Mouse (Mus musculus) frontal cortex, postnatal 25 days (tissue): Measurements from ENCODE around the gene Dusp5.

ENCODE experiments used
- DNase-seq, 2 experiments: peaks; one replicate each; pipeline ENCODE4 v3.0.0; 2022; ENCODE audit warnings: low spot score in 2 of 2

The Dusp5 gene

DNA sequence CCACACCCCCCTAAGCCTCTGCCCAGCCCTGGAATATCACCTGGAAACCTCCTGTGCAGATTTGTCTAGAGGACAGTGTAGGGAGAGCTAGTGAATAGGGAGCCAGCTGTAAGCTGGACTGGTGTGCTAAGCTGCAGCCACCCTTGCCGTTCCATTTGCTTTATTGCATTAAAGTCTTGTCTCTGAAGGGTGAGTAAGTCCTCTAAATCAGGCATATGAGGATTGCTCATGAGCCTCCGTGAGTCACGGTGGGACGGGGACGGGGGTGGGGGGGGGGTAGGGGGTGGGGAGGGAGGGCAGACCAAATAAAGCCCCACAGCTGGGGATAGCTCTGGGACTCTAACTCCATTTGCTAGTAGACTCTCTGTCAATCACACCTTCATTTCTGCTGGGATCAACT is 14.7 kb downstream of the Dusp5 start:
- DNase-seq = no peak

- no peak for DNase-seq
These were observed 16.1 kb downstream of the Dusp5 start for GRCm38 (mm10) chr19:53544923-53545561.

- no peak for DNase-seq
These were observed 18.7 kb downstream of the Dusp5 start for GRCm38 (mm10) chr19:53547597-53547996.

- DNase-seq = no peak
These were observed 22.1 kb downstream of the Dusp5 start for GRCm38 (mm10) chr19:53550972-53551371.

GRCm38 (mm10) chr19:53552216-53552786 is 23.4 kb downstream of the Dusp5 start:
- no peak for DNase-seq

DNA sequence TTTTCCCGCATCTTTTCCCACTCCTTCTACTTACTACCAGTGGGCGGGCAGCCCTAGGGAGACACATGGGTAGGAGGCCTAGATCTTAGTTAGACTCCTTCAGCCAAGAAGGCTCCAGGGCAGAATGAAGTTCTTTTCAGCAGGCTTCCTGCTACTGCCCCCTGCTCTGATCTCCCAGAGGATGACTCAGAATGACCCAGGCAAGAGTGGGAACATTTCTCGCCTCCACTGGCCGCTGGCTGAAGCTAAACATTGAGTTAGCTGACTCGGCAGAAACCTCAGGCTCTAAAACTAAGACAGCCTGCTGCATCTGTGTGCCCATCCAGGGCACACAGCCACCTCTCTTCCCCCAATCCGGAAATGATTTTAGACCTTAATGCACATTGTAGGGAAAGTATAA is 23.9 kb downstream of the Dusp5 start:
- no peak for DNase-seq

GRCm38 (mm10) chr19:53554402-53554801 is 25.5 kb downstream of the Dusp5 start:
- no peak for DNase-seq

GRCm38 (mm10) chr19:53554981-53555616 is 26.2 kb downstream of the Dusp5 start:
- no peak for DNase-seq

GRCm38 (mm10) chr19:53556841-53557240 is 27.9 kb downstream of the Dusp5 start:
- no peak for DNase-seq

GRCm38 (mm10) chr19:53557267-53557936 is 28.5 kb downstream of the Dusp5 start:
- no peak for DNase-seq

DNA sequence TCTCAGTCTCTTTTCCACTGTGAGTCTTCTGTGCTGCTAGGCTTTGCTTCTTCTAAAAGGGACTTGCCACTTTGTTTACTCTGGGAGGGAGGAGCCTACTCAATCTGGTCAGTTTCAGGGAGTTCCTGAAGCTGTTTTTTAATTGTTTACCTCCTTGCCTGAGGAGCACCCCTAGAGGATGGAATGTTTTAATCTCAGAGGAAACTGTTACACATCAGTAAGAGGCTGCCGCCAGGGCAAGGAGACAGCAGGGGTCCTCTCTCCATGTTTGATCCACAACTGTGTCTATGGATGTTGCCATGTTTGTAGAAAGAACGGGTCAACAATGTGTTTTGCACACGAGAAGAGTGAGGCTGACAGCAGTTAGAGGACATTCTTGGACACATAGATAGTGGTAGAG is 31.5 kb downstream of the Dusp5 start:
- no peak for DNase-seq

- DNase-seq = no peak
These were observed 35.3 kb downstream of the Dusp5 start for GRCm38 (mm10) chr19:53564174-53564573.

DNA sequence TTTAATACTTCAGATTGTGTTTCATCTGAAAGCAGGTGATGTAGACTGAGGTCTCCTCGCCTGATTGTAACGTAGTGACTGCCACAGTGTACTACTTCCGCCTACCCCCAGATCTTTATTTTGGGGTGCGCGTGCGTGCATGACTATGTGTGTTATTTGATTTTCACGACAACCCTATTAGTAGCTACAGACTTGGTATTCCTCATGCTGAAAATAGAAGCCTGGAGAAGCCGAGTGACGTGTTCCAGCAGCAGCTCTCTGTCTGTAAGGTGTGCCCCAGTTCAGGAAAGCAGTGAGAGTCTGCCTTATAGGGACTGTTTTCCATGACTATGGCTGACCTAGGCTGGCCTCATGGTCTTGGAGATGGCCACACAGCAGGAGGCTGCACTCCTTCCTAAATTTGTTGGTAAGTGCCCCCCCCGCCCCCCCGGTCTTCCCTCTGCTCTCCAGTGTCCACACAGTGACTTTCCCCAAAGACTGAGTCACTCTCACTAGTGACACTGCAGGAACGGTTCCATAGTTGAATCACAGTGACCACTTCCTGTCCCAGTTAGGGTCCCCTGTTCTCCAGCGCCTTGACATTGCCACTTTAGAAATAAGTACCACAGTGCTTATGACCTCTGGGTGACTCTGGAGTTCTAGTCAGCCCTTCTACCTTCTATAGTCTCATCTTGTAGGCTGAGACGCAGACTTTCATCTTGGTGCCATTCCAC is 36.8 kb downstream of the Dusp5 start:
- DNase-seq = no peak

DNA sequence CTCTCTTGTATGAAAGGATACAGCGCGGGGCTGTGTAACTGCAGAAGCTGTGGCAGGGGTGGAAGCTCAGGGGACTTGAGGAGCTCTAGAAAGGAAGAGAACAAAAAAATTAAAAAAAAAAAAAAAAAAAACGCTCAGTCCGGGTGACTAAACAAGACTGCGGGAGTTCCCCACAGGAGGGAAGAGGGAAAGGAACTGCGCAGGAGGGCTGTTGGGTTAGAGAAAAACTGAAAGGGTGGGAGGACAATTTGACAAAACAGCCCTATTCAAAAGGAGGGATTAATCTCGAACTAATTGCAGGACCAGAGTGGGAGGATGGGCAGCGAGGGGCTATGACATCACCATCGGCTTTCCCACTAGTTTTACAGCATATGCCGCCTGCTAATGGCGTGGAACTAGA is 39.0 kb downstream of the Dusp5 start:
- no peak for DNase-seq

DNA sequence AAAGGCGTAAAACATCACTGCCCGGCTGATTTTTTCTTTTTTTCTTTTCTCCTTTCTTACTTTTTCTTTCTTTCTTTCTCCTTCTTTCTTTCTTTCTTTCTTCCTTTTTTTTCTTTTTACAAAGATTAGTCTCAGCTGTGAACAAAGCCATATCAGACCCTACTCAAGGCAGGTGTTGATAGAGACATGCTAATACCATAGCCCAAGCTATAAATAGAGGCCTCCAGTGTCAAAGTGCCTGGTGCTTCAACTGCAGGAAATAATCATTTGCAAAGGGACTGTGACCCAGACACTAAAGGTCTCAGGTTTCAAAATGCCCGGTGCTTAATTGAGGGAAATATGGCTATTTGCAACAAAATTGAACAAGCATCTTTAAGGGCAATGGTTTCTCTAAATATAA is 39.6 kb downstream of the Dusp5 start:
- no peak for DNase-seq

- no peak for DNase-seq
These were observed 42.1 kb downstream of the Dusp5 start for GRCm38 (mm10) chr19:53571056-53571455.

DNA sequence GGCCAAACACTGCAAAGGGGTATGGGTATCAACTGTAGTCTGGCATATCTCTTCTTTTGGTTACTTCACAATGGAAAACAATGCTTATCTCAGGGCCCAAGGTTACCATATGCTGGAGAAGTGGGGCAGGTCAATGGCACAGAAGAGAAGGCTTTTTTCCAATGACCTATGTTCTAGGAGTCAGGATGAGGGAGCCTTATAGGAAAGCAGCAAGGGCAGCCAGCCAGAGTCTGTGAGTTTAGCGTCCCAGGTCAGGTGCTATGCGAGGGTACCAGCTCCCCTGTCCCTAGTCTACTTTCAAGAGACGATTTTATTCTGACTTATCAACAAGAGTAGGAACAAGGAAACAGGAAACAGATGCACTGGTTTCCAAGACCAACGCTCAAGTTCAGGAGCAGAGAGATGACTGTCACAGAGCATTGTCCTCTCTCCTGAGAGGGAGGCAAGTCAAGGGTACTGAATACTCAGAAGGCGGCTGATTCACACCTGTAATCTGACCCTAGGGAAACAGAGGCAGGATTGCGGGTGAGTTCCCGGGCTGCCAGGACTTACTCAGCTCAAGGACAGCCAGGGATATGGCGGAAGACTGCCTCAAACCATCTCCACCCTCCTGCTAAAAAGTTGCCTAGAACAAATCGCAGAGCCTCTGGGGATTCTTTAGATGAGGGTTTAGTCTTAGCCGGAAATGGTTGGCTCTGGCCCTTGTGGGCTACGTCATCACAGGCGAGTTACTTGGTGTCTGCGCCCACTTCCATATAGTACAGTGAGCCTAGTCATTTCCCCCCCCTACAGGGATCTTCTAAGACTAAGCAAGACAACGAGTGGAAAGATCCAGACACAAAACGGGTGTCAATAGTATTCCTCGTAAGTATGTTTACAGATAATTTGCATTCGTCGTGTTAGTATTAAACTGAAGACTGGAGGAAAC is 42.9 kb downstream of the Dusp5 start:
- no peak for DNase-seq

- DNase-seq = no peak
These were observed 43.7 kb downstream of the Dusp5 start for GRCm38 (mm10) chr19:53572607-53573006.

DNA sequence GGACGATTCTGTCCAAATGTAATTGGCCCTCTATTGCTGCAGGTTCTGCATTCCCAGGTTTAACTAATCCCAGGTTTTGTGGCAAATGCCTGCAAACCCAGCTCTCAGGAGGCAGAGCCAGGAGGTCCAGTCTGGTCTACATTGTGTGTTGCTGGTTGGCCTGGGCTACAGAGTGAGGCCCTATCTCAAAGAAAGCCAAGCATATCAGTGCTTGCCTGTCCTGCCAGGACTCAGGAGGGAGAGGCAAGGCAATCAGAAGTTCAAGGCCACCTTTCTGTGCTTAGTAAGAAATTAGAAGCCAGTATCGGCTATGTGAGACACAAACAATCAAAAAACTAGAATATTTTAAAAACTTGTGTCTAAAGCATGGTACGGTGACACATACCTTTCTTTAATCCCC is 44.2 kb downstream of the Dusp5 start:
- no peak for DNase-seq

DNA sequence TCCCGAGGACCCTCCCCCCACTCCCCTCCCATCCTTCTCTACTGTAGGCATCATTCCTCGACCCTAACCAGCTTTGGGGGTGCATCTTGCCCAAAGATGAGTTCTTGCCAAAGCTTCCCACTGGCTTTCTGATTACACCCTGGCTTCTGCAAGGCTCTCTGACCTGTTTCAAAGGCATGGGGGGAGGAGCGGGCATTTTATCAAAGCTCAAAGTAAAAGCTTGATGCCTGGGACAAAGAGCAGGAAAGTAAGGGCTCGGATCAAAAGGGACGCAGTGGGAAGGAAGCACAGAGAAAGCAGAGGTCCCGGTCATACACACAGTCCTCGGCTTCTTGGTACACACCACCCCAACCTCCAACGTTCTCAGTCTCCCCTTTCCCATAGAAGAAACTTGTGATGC is 45.2 kb downstream of the Dusp5 start:
- DNase-seq = no peak

- DNase-seq = no peak
These were observed 45.6 kb downstream of the Dusp5 start for GRCm38 (mm10) chr19:53574546-53574945.
